Mouse (Mus musculus) testis, postnatal 10 days (tissue): Measurements from ENCODE around the gene Zfp207.
"Not testable (repeated sequence)": the region's sequence is repeated elsewhere in the genome, so short reads cannot be mapped to it uniquely, and the experiment has no call there.

Experiments used
- DNase-seq: peaks from one replicate; pipeline ENCODE4 v3.0.0; 2021; ENCODE audit warnings: low spot score

Gene Zfp207

GRCm38 (mm10) chr11:80383019-80383625, at the start of gene Zfp207:
TSS of gene Zfp207 (plus strand) at chr11:80383279.
- peak; percentile 99 for DNase-seq

GRCm38 (mm10) chr11:80335609-80336350, 47.3 kb upstream of the Zfp207 start:
- DNase-seq = no peak

GRCm38 (mm10) chr11:80336351-80336730, 46.7 kb upstream of the Zfp207 start:
- DNase-seq = no peak

- no peak for DNase-seq
These were observed 40.6 kb upstream of the Zfp207 start for GRCm38 (mm10) chr11:80342482-80342881.

GRCm38 (mm10) chr11:80351832-80352430, 31.1 kb upstream of the Zfp207 start:
- DNase-seq = peak; percentile 95

- DNase-seq = peak; percentile 51
These were observed 28.2 kb upstream of the Zfp207 start for GRCm38 (mm10) chr11:80354832-80355231.

- no peak for DNase-seq
These were observed 14.1 kb upstream of the Zfp207 start for GRCm38 (mm10) chr11:80368949-80369348.

GRCm38 (mm10) chr11:80376651-80377050, 6.4 kb upstream of the Zfp207 start:
- DNase-seq = no peak

GRCm38 (mm10) chr11:80377712-80378451, 5.2 kb upstream of the Zfp207 start, which contains the start of gene 5730455P16Rik:
TSS of gene 5730455P16Rik (minus strand) at chr11:80378034.
- peak; percentile 89 for DNase-seq

- DNase-seq = not testable (repeated sequence)
These were observed 4.5 kb upstream of the Zfp207 start for GRCm38 (mm10) chr11:80378452-80379068.

GRCm38 (mm10) chr11:80379184-80379583, 3.9 kb upstream of the Zfp207 start:
- DNase-seq = not testable (repeated sequence)

- DNase-seq = no peak
These were observed 457 bp upstream of the Zfp207 start for GRCm38 (mm10) chr11:80382626-80383018.

GRCm38 (mm10) chr11:80383626-80384046, 557 bp downstream of the Zfp207 start:
- DNase-seq = no peak

GRCm38 (mm10) chr11:80384461-80384860, 1.4 kb downstream of the Zfp207 start:
- DNase-seq = no peak

- no peak for DNase-seq
These were observed 2.0 kb downstream of the Zfp207 start for GRCm38 (mm10) chr11:80385055-80385454.

- no peak for DNase-seq
These were observed 3.7 kb downstream of the Zfp207 start for GRCm38 (mm10) chr11:80386790-80387189.

GRCm38 (mm10) chr11:80389885-80390284, 6.8 kb downstream of the Zfp207 start:
- no peak for DNase-seq

- DNase-seq = no peak
These were observed 8.5 kb downstream of the Zfp207 start for GRCm38 (mm10) chr11:80391407-80392120.

- no peak for DNase-seq
These were observed 12.9 kb downstream of the Zfp207 start for GRCm38 (mm10) chr11:80395930-80396329.

GRCm38 (mm10) chr11:80396617-80397016, 13.5 kb downstream of the Zfp207 start:
- no peak for DNase-seq

GRCm38 (mm10) chr11:80407878-80408277, 24.8 kb downstream of the Zfp207 start:
- not testable (repeated sequence) for DNase-seq
